Mouse (Mus musculus) heart, embryonic 16.5 days (tissue): Measurements from ENCODE around the gene Gm10518. TPM values are rescaled to one million over a fixed set of nuclear protein-coding genes. Genes with fewer than 3 reads are reported as not detected.

Source experiments
- ATAC-seq: fragments of 200-750 bp; cut with Nextera tagmentation; replicated peaks from 2 replicates; pipeline ENCODE4 v1.8.0; 2017; ENCODE audit warnings: moderate number of reproducible peaks; ENCODE audit not compliant: insufficient read depth, low FRiP score; ENCODE audit errors: extremely low read depth
- H3K27ac ChIP-seq: fragments of 300-500 bp; sonication (generic); 2 replicates; pipeline ENCODE4 v1.5.1; 2014; ENCODE audit warnings: mild to moderate bottlenecking, low read length, control low read depth, moderate library complexity
- H3K27me3 ChIP-seq: fragments of 300-500 bp; sonication (generic); 2 replicates; pipeline ENCODE4 v1.6.1; 2014; ENCODE audit warnings: low read length, mixed read lengths; ENCODE audit not compliant: control insufficient read depth, insufficient read depth
- H3K36me3 ChIP-seq: fragments of 300-500 bp; sonication (generic); 2 replicates; pipeline ENCODE4 v1.6.1; 2014; ENCODE audit not compliant: control insufficient read depth, insufficient read depth
- H3K4me1 ChIP-seq: fragments of 300-500 bp; sonication (generic); 2 replicates; pipeline ENCODE4 v1.6.1; 2014; ENCODE audit warnings: low read length, mixed read lengths; ENCODE audit not compliant: control insufficient read depth, insufficient read depth
- H3K4me2 ChIP-seq: fragments of 300-500 bp; sonication (generic); 2 replicates; pipeline ENCODE4 v1.6.1; 2014; ENCODE audit warnings: low read depth, mild to moderate bottlenecking, control low read depth, low read length
- H3K4me3 ChIP-seq: fragments of 300-500 bp; sonication (generic); 2 replicates; pipeline ENCODE4 v1.5.1; 2014; ENCODE audit warnings: mild to moderate bottlenecking, control low read depth, low read length
- H3K9ac ChIP-seq: fragments of 300-500 bp; sonication (generic); 2 replicates; pipeline ENCODE4 v1.6.1; 2014; ENCODE audit warnings: low read length, control low read depth
- H3K9me3 ChIP-seq: fragments of 300-500 bp; sonication (generic); replicated peaks from 2 replicates; pipeline ENCODE4 v1.6.1; 2016; ENCODE audit warnings: low read length; ENCODE audit not compliant: control insufficient read depth
- WGBS: fragments of 180-500 bp; shearing (Covaris S2); extraction: QIAGEN DNeasy Blood & Tissue Kit; methylation state at CpG from one replicate; pipeline ENCODE4 v1.1.7; 2014; 5-methylcytosine and 5-hydroxymethylcytosine counted together
- polyA plus RNA-seq: library from polyadenylated mRNA; unstranded; fragments of >200 nt; fragmentation: Nextera tagmentation; extraction: Ambion mirVana; gene quantifications from 2 replicates; pipeline ENCODE4 v1.2.1, GENCODE M21; 2015

Gene Gm10518
- polyA plus RNA-seq, 1 experiment from 2014 or later = not detected

GRCm38 (mm10) chr1:179824549-179824948 is 21.4 kb downstream of the Gm10518 start:
- Histone ChIP-seq H3K4me1 (no peaks in the 10 kb centered on the region), H3K9me3 (no peaks in the 10 kb centered on the region), H3K27me3 (no peaks in the 10 kb centered on the region), H3K9ac (no peak overlapping the region), H3K27ac (no peak overlapping the region), H3K4me3 (no peak overlapping the region), H3K4me2 (no peak overlapping the region), H3K36me3 (no peaks in the 10 kb centered on the region)
- no peak for ATAC-seq
- WGBS = 63% methylated on average over 5 of the region's 5 CpGs

- no peaks in the 10 kb centered on the region for H3K9me3 ChIP-seq
- H3K36me3 ChIP-seq = no peaks in the 10 kb centered on the region
- no peak overlapping the region for H3K9ac ChIP-seq
- H3K4me1 ChIP-seq = no peaks in the 10 kb centered on the region
- no peaks in the 10 kb centered on the region for H3K27me3 ChIP-seq
- no peak for ATAC-seq
- no peak overlapping the region for H3K27ac ChIP-seq
- no peak overlapping the region for H3K4me3 ChIP-seq
- 90% methylated on average over 5 of the region's 5 CpGs for WGBS
- H3K4me2 ChIP-seq = no peak overlapping the region
Observed at GRCm38 (mm10) chr1:179828051-179828450, 24.9 kb downstream of the Gm10518 start.

- WGBS = 48% methylated on average over 4 of the region's 4 CpGs
- Histone ChIP-seq H3K27ac (no peak overlapping the region), H3K4me2 (no peak overlapping the region), H3K36me3 (no peaks in the 10 kb centered on the region), H3K4me3 (no peak overlapping the region), H3K9me3 (no peaks in the 10 kb centered on the region), H3K27me3 (no peaks in the 10 kb centered on the region), H3K4me1 (no peaks in the 10 kb centered on the region), H3K9ac (no peak overlapping the region)
- no peak for ATAC-seq
Observed at GRCm38 (mm10) chr1:179828900-179829299, 25.7 kb downstream of the Gm10518 start.

- Histone ChIP-seq H3K4me3 (no peak overlapping the region), H3K9ac (no peak overlapping the region), H3K36me3 (no peaks in the 10 kb centered on the region), H3K9me3 (peaks cover 7% of the 10 kb centered on the region), H3K4me2 (no peak overlapping the region), H3K27me3 (no peaks in the 10 kb centered on the region), H3K27ac (no peak overlapping the region), H3K4me1 (no peaks in the 10 kb centered on the region)
- no peak for ATAC-seq
- WGBS = 49% methylated on average over 7 of the region's 7 CpGs
Observed at GRCm38 (mm10) chr1:179832710-179833240, 29.6 kb downstream of the Gm10518 start.

- no peak for ATAC-seq
- 79% methylated on average over 1 of the region's 1 CpGs for WGBS
- Histone ChIP-seq H3K27me3 (no peaks in the 10 kb centered on the region), H3K36me3 (no peaks in the 10 kb centered on the region), H3K4me1 (no peaks in the 10 kb centered on the region), H3K9me3 (peaks cover 7% of the 10 kb centered on the region), H3K4me2 (no peak overlapping the region), H3K4me3 (no peak overlapping the region), H3K9ac (no peak overlapping the region), H3K27ac (no peak overlapping the region)
Observed at GRCm38 (mm10) chr1:179833596-179833995, 30.4 kb downstream of the Gm10518 start.

- Histone ChIP-seq H3K4me2 (no peak overlapping the region), H3K36me3 (no peaks in the 10 kb centered on the region), H3K27me3 (no peaks in the 10 kb centered on the region), H3K9ac (no peak overlapping the region), H3K4me3 (no peak overlapping the region), H3K27ac (no peak overlapping the region), H3K4me1 (no peaks in the 10 kb centered on the region), H3K9me3 (peaks cover 7% of the 10 kb centered on the region)
- ATAC-seq = no peak
- 90% methylated on average over 1 of the region's 1 CpGs for WGBS
Observed at GRCm38 (mm10) chr1:179835753-179836425, 32.7 kb downstream of the Gm10518 start.

- Histone ChIP-seq H3K36me3 (no peaks in the 10 kb centered on the region), H3K27me3 (no peaks in the 10 kb centered on the region), H3K9ac (no peak overlapping the region), H3K4me2 (no peak overlapping the region), H3K9me3 (peaks cover 7% of the 10 kb centered on the region), H3K4me3 (no peak overlapping the region), H3K4me1 (no peaks in the 10 kb centered on the region), H3K27ac (no peak overlapping the region)
- no peak for ATAC-seq
- 83% methylated on average over 7 of the region's 7 CpGs for WGBS
Observed at GRCm38 (mm10) chr1:179836426-179837404, 33.5 kb downstream of the Gm10518 start.

GRCm38 (mm10) chr1:179842568-179842967 is 39.4 kb downstream of the Gm10518 start:
- 74% methylated on average over 7 of the region's 7 CpGs for WGBS
- no peak overlapping the region for H3K9ac ChIP-seq
- no peaks in the 10 kb centered on the region for H3K36me3 ChIP-seq
- H3K4me3 ChIP-seq = no peak overlapping the region
- no peak overlapping the region for H3K27ac ChIP-seq
- no peak; the same call in 1 of the 2 replicates for ATAC-seq
- H3K27me3 ChIP-seq = no peaks in the 10 kb centered on the region
- H3K9me3 ChIP-seq = no peaks in the 10 kb centered on the region
- no peak overlapping the region for H3K4me2 ChIP-seq
- peaks cover 10% of the 10 kb centered on the region for H3K4me1 ChIP-seq

- Histone ChIP-seq H3K9me3 (no peaks in the 10 kb centered on the region), H3K9ac (no peak overlapping the region), H3K4me1 (peaks cover 13% of the 10 kb centered on the region), H3K27me3 (no peaks in the 10 kb centered on the region), H3K4me3 (no peak overlapping the region), H3K27ac (no peak overlapping the region), H3K36me3 (no peaks in the 10 kb centered on the region), H3K4me2 (no peak overlapping the region)
- WGBS = 9% methylated on average over 3 of the region's 3 CpGs
- ATAC-seq = no peak
Observed at GRCm38 (mm10) chr1:179843981-179844380, 40.8 kb downstream of the Gm10518 start.
